9 mouse cellular contexts compared by ENCODE assay signal in genomic region chr1:19849918-19850317, GRCm38 (mm10).
DNase-seq lines count a peak whose midpoint lies in the region; ATAC-seq lines count a peak whose summit lies in the region.
"Had no signal": no experiment of that assay in that cellular context is flagged by ENCODE, and none has a peak within 500 bp of the region (broad histone marks: within the 10 kb centered on the region; RNA-seq: fewer than 3 reads in every experiment).

No protein-coding gene starts in this region.

- peak; percentile 47 to 65 for DNase-seq in cerebellum, postnatal 14 days
- DNase-seq in cerebellum, adult 8-10 months, result no peak
- DNase-seq in limb, embryonic 10.5 days (ENCODE audit: low spot score), result no peak
- DNase-seq in gastrocnemius, postnatal 14 days, result peak; percentile 5
- DNase-seq in lung, postnatal 10 days, result peak; percentile 17
- no peak for DNase-seq in ovary, adult 18-20 months (ENCODE audit: low spot score)

- no peak overlapping the region for H3K4me3 ChIP-seq in limb, embryonic 13.5 days
- H3K4me3 ChIP-seq in limb, embryonic 10.5 days, result no peak overlapping the region
- H3K4me3 ChIP-seq: midbrain, embryonic 12.5 days had no signal

- no peaks in the 10 kb centered on the region for H3K27me3 ChIP-seq in limb, embryonic 13.5 days
- H3K27me3 ChIP-seq in limb, embryonic 10.5 days (ENCODE audit: low read depth, poor library complexity, severe bottlenecking), result no peaks in the 10 kb centered on the region
- H3K27me3 ChIP-seq: midbrain, embryonic 12.5 days had no signal

- intact Hi-C loops in gastrocnemius, postnatal 14 days (cut with DNase I; ENCODE audit: low total_unique reads), result no loop called here

- H3K27ac ChIP-seq in limb, embryonic 13.5 days, result no peak overlapping the region
- no peak overlapping the region for H3K27ac ChIP-seq in limb, embryonic 10.5 days
- H3K27ac ChIP-seq: midbrain, embryonic 12.5 days had no signal

- H3K4me2 ChIP-seq in limb, embryonic 13.5 days (replicated peaks), result no peak overlapping the region
- H3K4me2 ChIP-seq: midbrain, embryonic 12.5 days had no signal

- no peak overlapping the region for H3K9ac ChIP-seq in limb, embryonic 13.5 days
- H3K9ac ChIP-seq: midbrain, embryonic 12.5 days had no signal

- 56% methylated on average over 3 of the region's 3 CpGs for WGBS in limb, embryonic 13.5 days
- 88% methylated on average over 3 of the region's 3 CpGs for WGBS in limb, embryonic 10.5 days

- peak; percentile 54; the same call in 1 of the 2 replicates for ATAC-seq in limb, embryonic 13.5 days (ENCODE audit: low FRiP score, low read depth)
- ATAC-seq in megakaryocyte progenitor cell, adult 5-6 weeks (replicated peaks; ENCODE audit: poor library complexity), result no peak

- H3K4me1 ChIP-seq in limb, embryonic 13.5 days, result no peaks in the 10 kb centered on the region
- no peaks in the 10 kb centered on the region for H3K4me1 ChIP-seq in limb, embryonic 10.5 days
- H3K4me1 ChIP-seq: midbrain, embryonic 12.5 days had no signal

- no peaks in the 10 kb centered on the region for H3K9me3 ChIP-seq in limb, embryonic 13.5 days
- no peaks in the 10 kb centered on the region for H3K9me3 ChIP-seq in limb, embryonic 10.5 days (replicated peaks)
- H3K9me3 ChIP-seq: midbrain, embryonic 12.5 days had no signal

- H3K36me3 ChIP-seq in limb, embryonic 13.5 days, result no peaks in the 10 kb centered on the region
- H3K36me3 ChIP-seq in limb, embryonic 10.5 days, result no peaks in the 10 kb centered on the region
- H3K36me3 ChIP-seq: midbrain, embryonic 12.5 days had no signal

Comparison
In these comparisons a context has a peak if more than half of its experiments do, and no peak if none do; other contexts are left out.
1. DNase-seq: peak in cerebellum, postnatal 14 days (2 of 2), gastrocnemius, postnatal 14 days (single experiment) and lung, postnatal 10 days (single experiment); none in cerebellum, adult 8-10 months (single experiment), limb, embryonic 10.5 days (single experiment) and ovary, adult 18-20 months (single experiment).